Mouse (Mus musculus): Measurements from ENCODE around the gene Metrnl. TPM values are rescaled to one million over a fixed set of nuclear protein-coding genes. Genes with fewer than 3 reads are reported as not detected.

The Metrnl gene
- polyA plus RNA-seq, 1 experiment from 2014 or later: 18.9 TPM

GRCm38 (mm10) chr11:121698381-121698955 is 2.9 kb upstream of the Metrnl start:
- Histone ChIP-seq H3K36me3 (replicated peaks; ENCODE audit: control insufficient read depth, insufficient read depth) (no peaks in the 10 kb centered on the region), H3K27me3 (ENCODE audit: control insufficient read depth, insufficient read depth, low read length) (peaks cover 26% of the 10 kb centered on the region), H3K9me3 (ENCODE audit: control insufficient read depth, low read length) (no peaks in the 10 kb centered on the region), H3K4me2 (replicated peaks) (no peak overlapping the region), H3K9ac (no peak overlapping the region), H3K27ac (no peak overlapping the region), H3K4me3 (replicated peaks; ENCODE audit: low read length) (no peak overlapping the region), H3K4me1 (replicated peaks; ENCODE audit: control insufficient read depth, insufficient read depth, low read length) (0 out of 2 replicates have a peak, but pooled peaks cover 4% of the 10 kb centered on the region)
- no peak for ATAC-seq (ENCODE audit: low FRiP score)
- DNase-seq (ENCODE audit: low spot score): no peak
- WGBS: 88% methylated on average over 5 of the region's 5 CpGs

- Histone ChIP-seq H3K36me3 (replicated peaks; ENCODE audit: control insufficient read depth, insufficient read depth) (no peaks in the 10 kb centered on the region), H3K4me2 (replicated peaks) (peak overlapping the region; percentile 98), H3K4me1 (replicated peaks; ENCODE audit: control insufficient read depth, insufficient read depth, low read length) (peaks cover 4% of the 10 kb centered on the region; the same call in 1 of the 2 replicates), H3K9me3 (ENCODE audit: control insufficient read depth, low read length) (no peaks in the 10 kb centered on the region), H3K4me3 (replicated peaks; ENCODE audit: low read length) (peak overlapping the region; percentile 86), H3K27me3 (ENCODE audit: control insufficient read depth, insufficient read depth, low read length) (peaks cover 43% of the 10 kb centered on the region), H3K9ac (peak overlapping the region; percentile 68), H3K27ac (peak overlapping the region; percentile 65; the same call in 1 of the 2 replicates)
- WGBS: 2% methylated on average over 59 of the region's 69 CpGs
- DNase-seq (ENCODE audit: low spot score): peak; percentile 80
- peak; percentile 86 for ATAC-seq (ENCODE audit: low FRiP score)
These were observed 959 bp downstream of the Metrnl start for GRCm38 (mm10) chr11:121702111-121702894.

- Histone ChIP-seq H3K4me1 (replicated peaks; ENCODE audit: control insufficient read depth, insufficient read depth, low read length) (peaks cover 4% of the 10 kb centered on the region; the same call in 1 of the 2 replicates), H3K9me3 (ENCODE audit: control insufficient read depth, low read length) (no peaks in the 10 kb centered on the region), H3K4me2 (replicated peaks) (peak overlapping the region; percentile 98), H3K9ac (peak overlapping the region; percentile 68), H3K27me3 (ENCODE audit: control insufficient read depth, insufficient read depth, low read length) (peaks cover 43% of the 10 kb centered on the region), H3K36me3 (replicated peaks; ENCODE audit: control insufficient read depth, insufficient read depth) (no peaks in the 10 kb centered on the region), H3K27ac (peak overlapping the region; percentile 65), H3K4me3 (replicated peaks; ENCODE audit: low read length) (peak overlapping the region; percentile 86)
- under 1% methylated on average over 40 of the region's 40 CpGs for WGBS
- ATAC-seq (ENCODE audit: low FRiP score): peak; percentile 34; the same call in 1 of the 2 replicates
- peak; percentile 38 for DNase-seq (ENCODE audit: low spot score)
These were observed 1.7 kb downstream of the Metrnl start for GRCm38 (mm10) chr11:121702895-121703618.

GRCm38 (mm10) chr11:121703619-121704215 is 2.4 kb downstream of the Metrnl start:
- Histone ChIP-seq H3K27ac (peak overlapping the region; percentile 38; the same call in 1 of the 2 replicates), H3K9ac (peak overlapping the region; percentile 68), H3K36me3 (replicated peaks; ENCODE audit: control insufficient read depth, insufficient read depth) (no peaks in the 10 kb centered on the region), H3K4me3 (replicated peaks; ENCODE audit: low read length) (peak overlapping the region; percentile 86), H3K27me3 (ENCODE audit: control insufficient read depth, insufficient read depth, low read length) (peaks cover 43% of the 10 kb centered on the region), H3K4me1 (replicated peaks; ENCODE audit: control insufficient read depth, insufficient read depth, low read length) (peaks cover 4% of the 10 kb centered on the region; the same call in 1 of the 2 replicates), H3K9me3 (ENCODE audit: control insufficient read depth, low read length) (no peaks in the 10 kb centered on the region), H3K4me2 (replicated peaks) (peak overlapping the region; percentile 98)
- no peak for DNase-seq (ENCODE audit: low spot score)
- WGBS: 13% methylated on average over 16 of the region's 16 CpGs
- no peak for ATAC-seq (ENCODE audit: low FRiP score)

- Histone ChIP-seq H3K9me3 (ENCODE audit: control insufficient read depth, low read length) (no peaks in the 10 kb centered on the region), H3K27me3 (ENCODE audit: control insufficient read depth, insufficient read depth, low read length) (peaks cover 37% of the 10 kb centered on the region), H3K27ac (no peak overlapping the region), H3K4me2 (replicated peaks) (no peak overlapping the region), H3K36me3 (replicated peaks; ENCODE audit: control insufficient read depth, insufficient read depth) (no peaks in the 10 kb centered on the region), H3K4me1 (replicated peaks; ENCODE audit: control insufficient read depth, insufficient read depth, low read length) (peaks cover 4% of the 10 kb centered on the region; the same call in 1 of the 2 replicates), H3K4me3 (replicated peaks; ENCODE audit: low read length) (no peak overlapping the region), H3K9ac (no peak overlapping the region)
- WGBS: 44% methylated on average over 7 of the region's 7 CpGs
- no peak for DNase-seq (ENCODE audit: low spot score)
- ATAC-seq (ENCODE audit: low FRiP score): no peak
These were observed 5.2 kb downstream of the Metrnl start for GRCm38 (mm10) chr11:121706521-121707005.

GRCm38 (mm10) chr11:121709278-121709677 is 7.9 kb downstream of the Metrnl start:
- H3K9ac ChIP-seq: no peak overlapping the region
- peaks cover 10% of the 10 kb centered on the region for H3K27me3 ChIP-seq (ENCODE audit: control insufficient read depth, insufficient read depth, low read length)
- no peak overlapping the region for H3K4me3 ChIP-seq (replicated peaks; ENCODE audit: low read length)
- H3K4me2 ChIP-seq (replicated peaks): no peak overlapping the region
- no peaks in the 10 kb centered on the region for H3K9me3 ChIP-seq (ENCODE audit: control insufficient read depth, low read length)
- no peak overlapping the region for H3K27ac ChIP-seq
- no peak for DNase-seq (ENCODE audit: low spot score)
- 82% methylated on average over 4 of the region's 4 CpGs for WGBS
- no peaks in the 10 kb centered on the region for H3K36me3 ChIP-seq (replicated peaks; ENCODE audit: control insufficient read depth, insufficient read depth)
- no peak for ATAC-seq (ENCODE audit: low FRiP score)
- no peaks in the 10 kb centered on the region; the same call in 1 of the 2 replicates for H3K4me1 ChIP-seq (replicated peaks; ENCODE audit: control insufficient read depth, insufficient read depth, low read length)

- Histone ChIP-seq H3K4me3 (replicated peaks; ENCODE audit: low read length) (no peak overlapping the region), H3K36me3 (replicated peaks; ENCODE audit: control insufficient read depth, insufficient read depth) (no peaks in the 10 kb centered on the region)
- no peak for ATAC-seq (ENCODE audit: low FRiP score)
These were observed 8.9 kb downstream of the Metrnl start for GRCm38 (mm10) chr11:121710245-121710644.

GRCm38 (mm10) chr11:121712987-121713386 is 11.6 kb downstream of the Metrnl start:
- H3K27ac ChIP-seq: no peak overlapping the region
- DNase-seq (ENCODE audit: low spot score): no peak
- WGBS: 98% methylated on average over 6 of the region's 6 CpGs
- no peaks in the 10 kb centered on the region for H3K9me3 ChIP-seq (ENCODE audit: control insufficient read depth, low read length)
- no peaks in the 10 kb centered on the region for H3K27me3 ChIP-seq (ENCODE audit: control insufficient read depth, insufficient read depth, low read length)
- no peak overlapping the region for H3K4me2 ChIP-seq (replicated peaks)
- H3K4me1 ChIP-seq (replicated peaks; ENCODE audit: control insufficient read depth, insufficient read depth, low read length): no peaks in the 10 kb centered on the region
- no peaks in the 10 kb centered on the region; the same call in 1 of the 2 replicates for H3K36me3 ChIP-seq (replicated peaks; ENCODE audit: control insufficient read depth, insufficient read depth)
- ATAC-seq (ENCODE audit: low FRiP score): no peak
- no peak overlapping the region for H3K9ac ChIP-seq
- H3K4me3 ChIP-seq (replicated peaks; ENCODE audit: low read length): no peak overlapping the region

More at GRCm38 (mm10) chr11:121710245-121710644, 8.9 kb downstream of the Metrnl start:
- H3K9ac ChIP-seq: no peak overlapping the region
- H3K27ac ChIP-seq: no peak overlapping the region
- DNase-seq (ENCODE audit: low spot score): no peak
- WGBS: 97% methylated on average over 5 of the region's 5 CpGs
- no peak overlapping the region for H3K4me2 ChIP-seq (replicated peaks)
- no peaks in the 10 kb centered on the region for H3K9me3 ChIP-seq (ENCODE audit: control insufficient read depth, low read length)
- H3K27me3 ChIP-seq (ENCODE audit: control insufficient read depth, insufficient read depth, low read length): 0 out of 2 replicates have a peak, but pooled peaks cover under 1% of the 10 kb centered on the region
- H3K4me1 ChIP-seq (replicated peaks; ENCODE audit: control insufficient read depth, insufficient read depth, low read length): no peaks in the 10 kb centered on the region

All from hindbrain, embryonic 14.5 days (tissue).